Mouse (Mus musculus) common myeloid progenitor, adult 5-6 weeks (primary cell): ENCODE data around the gene Ttc25. TPM values are rescaled to one million over a fixed set of nuclear protein-coding genes. Genes with fewer than 3 reads are reported as not detected.
"Not testable (repeated sequence)": the region's sequence is repeated elsewhere in the genome, so short reads cannot be mapped to it uniquely, and the experiment has no call there.

ENCODE experiments used
- ATAC-seq: replicated peaks from 2 replicates; pipeline ENCODE4 v1.8.0; 2016; ENCODE audit warnings: low read depth, mild to moderate bottlenecking, moderate TSS enrichment, inconsistent platforms; ENCODE audit not compliant: poor library complexity, severe bottlenecking
- total RNA-seq: library from RNA; stranded (forward); fragments of 200-1000, 187-1606 nt; gene quantifications from 2 replicates; pipeline ENCODE4 v1.2.3, GENCODE M21; 2017

The Ttc25 gene
- total RNA-seq, 1 experiment from 2014 or later, result 0.05 TPM

- ATAC-seq, result no peak
Observed at GRCm38 (mm10) chr11:100567229-100567628, 21.8 kb downstream of the Ttc25 start.

DNA sequence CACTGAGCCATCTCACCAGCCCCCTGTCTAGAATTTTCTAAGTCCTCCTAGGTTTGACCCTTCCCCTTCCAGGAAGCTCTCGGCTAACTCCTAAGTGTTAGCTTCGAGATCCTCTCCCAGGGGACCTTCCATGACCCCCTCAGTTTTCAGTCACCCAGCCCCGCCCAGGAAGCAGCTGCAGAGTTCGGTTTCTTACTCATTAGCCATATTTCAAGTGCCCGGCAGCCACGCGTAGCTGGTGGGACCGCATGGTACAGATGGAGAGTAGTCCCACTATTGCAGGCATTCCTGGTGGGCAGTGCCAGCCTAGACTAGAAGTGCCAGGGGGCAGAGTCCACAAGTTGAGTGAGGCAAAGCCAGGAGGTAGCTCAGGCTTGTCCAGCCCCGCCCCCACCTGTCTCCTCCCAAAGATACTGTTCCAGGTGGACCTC lies 22.4 kb downstream of the Ttc25 start:
- peak; percentile 21; the same call in 1 of the 2 replicates for ATAC-seq

- no peak for ATAC-seq
Observed at GRCm38 (mm10) chr11:100568692-100569091, 23.3 kb downstream of the Ttc25 start.

DNA sequence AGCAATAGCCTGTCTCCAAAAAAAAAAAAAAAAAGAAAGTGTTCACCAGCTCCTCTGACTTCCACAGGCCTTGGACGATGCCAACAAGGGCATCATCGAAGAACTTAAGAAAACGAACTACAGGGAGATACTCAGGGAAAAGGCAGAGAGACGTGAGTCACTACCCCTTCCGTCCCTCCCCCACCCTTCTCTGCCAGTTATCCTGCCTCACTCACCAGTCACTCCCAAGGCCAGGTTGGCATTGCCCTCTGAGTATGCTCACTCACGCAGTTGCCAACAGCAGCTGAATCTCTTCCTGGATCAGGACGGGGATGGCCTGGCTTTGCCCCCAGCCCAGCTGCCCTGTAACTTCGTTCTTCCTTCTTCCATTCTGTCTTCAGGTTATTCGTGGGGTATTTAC lies 24.4 kb downstream of the Ttc25 start:
- ATAC-seq, result no peak

DNA sequence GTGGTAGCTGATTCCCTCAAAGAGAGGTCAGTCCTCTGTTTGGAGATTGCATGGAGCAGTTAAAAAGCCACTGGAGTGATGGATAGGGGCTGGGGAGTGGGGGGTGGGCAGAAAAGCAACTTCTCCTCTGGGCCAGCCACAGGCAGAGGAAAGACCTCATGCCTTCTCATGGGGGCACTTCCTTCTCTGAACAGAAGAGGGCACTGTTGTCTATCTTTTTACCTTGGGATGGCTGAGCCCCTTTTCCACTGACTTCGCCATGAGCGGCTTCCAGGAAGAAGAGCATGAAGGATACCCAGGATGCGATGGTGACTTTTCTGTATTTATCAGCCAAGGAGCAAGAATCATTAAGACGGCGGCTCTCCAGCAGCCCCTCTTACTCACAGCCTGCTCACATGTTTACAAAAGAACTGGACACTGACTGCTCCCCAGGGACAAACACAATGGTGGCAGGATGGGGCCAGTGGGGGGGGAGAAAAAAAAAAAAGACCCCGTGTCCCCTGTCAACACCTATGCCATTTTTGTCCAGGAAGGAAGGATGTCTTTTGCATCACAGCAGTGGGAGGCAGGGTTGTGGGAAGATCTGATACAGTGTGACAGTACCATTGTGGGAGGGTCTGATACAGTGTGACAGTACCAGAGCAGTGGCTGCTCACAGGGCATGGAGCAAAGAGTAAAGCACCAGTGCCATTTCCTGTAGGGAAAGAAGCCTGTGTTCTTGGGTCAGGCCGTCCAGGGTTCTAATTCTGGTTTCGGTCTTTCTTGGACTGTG lies 25.2 kb downstream of the Ttc25 start:
- ATAC-seq, result peak; percentile 67

DNA sequence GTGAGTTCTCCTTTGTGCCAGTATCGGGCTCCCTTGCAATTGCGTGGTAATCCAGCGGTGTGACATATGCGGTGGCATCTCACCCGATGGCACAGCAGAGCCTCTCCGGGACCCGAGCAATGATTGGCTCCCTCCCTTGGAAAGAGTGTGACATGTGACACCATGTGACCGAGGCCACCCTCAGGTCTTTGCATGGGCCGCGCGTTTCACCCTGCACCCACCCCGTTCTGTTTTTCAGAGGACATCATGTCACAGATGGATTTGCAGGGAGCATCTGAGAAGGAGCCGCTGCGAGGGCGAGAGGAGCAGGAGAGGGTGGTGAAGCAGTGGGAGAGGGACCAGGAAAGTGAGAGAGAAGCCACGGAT lies 25.8 kb downstream of the Ttc25 start:
- peak; percentile 40 for ATAC-seq

GRCm38 (mm10) chr11:100574188-100574587 lies 28.8 kb downstream of the Ttc25 start:
- no peak for ATAC-seq

GRCm38 (mm10) chr11:100574708-100575483 lies 29.5 kb downstream of the Ttc25 start, which contains the start of gene Cnp:
Gene Cnp, plus strand, starts transcription at chr11:100574904.
- ATAC-seq, result peak; percentile 42

- ATAC-seq, result no peak
Observed at GRCm38 (mm10) chr11:100575484-100575855, 30.1 kb downstream of the Ttc25 start.

DNA sequence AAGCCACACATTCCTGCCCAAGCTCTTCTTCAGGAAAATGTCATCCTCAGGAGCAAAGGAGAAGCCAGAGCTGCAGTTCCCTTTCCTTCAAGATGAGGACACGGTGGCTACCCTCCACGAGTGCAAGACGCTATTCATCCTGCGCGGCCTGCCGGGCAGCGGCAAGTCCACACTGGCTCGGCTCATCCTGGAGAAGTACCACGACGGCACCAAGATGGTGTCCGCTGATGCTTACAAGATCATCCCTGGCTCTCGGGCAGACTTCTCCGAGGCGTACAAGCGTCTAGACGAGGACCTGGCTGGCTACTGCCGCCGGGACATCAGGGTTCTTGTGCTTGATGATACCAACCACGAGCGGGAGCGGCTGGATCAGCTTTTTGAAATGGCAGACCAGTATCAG lies 30.8 kb downstream of the Ttc25 start:
- ATAC-seq, result no peak

DNA sequence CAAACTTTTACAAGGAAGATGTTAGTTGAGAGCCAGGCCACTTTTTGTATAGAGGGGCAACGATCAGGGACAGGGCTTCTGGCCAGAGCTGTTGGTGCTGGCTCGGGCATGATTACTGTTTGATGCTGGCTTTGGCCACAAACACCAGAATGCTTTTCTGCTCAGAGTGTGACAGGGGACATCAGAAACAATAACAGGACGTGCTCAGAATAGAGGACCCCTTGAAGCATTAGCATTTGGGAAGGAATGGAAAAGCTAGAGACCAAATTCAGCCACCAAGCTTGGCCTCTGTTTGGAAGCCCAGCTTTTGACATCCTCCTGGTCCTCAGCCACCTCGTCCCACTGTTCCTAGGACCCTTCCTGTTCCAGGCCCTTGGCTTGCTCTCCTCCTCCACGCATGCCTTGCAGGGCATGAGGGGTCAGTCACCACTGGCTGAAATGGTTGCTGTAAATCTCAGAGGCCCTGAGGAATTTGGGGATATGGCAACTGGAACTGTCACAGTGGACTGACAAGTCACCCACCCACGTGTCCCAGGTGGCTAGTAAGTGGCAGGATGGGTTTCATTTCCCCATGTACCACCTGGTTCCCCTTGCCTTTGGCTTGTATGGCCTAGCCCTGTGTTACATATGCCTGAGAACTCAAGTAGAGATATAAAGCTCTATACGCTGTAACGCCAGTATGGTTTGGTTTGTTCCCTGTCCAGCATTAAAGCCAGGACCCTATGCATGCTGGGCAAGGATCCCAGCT lies 32.6 kb downstream of the Ttc25 start:
- ATAC-seq, result no peak

DNA sequence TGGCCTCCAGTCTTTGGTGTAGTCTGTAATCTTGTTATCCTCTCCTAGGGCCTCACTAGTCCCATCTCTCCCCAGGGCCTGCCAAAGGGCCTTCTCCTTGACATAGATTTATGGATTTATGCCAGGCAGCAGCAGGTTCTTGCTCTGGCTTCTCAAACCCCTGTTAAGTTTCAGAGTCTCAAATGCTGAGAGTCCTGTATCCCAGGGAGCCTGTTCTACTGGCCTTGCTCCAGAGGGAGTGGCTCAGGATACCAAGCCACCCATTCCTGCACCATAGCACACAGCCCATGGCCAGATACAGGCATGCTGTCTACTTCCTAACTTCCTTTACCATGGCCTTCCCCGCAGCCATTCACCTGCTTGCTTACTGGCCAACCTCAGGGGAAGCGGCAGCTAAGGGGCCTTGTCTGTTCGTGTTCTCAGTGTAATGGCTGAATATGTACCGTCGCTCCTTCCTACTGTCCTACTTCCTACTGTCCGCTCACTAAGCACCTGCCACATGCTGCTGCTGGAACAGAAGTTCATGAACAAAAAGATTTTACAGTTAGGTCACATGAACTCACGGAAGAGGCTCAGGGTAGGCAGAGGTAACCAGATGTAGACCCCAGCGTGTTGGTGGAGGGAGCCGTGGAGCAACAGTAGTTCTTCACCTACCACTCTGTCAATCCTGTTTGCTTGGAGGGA lies 33.9 kb downstream of the Ttc25 start:
- no peak for ATAC-seq

- no peak for ATAC-seq
Observed at GRCm38 (mm10) chr11:100580275-100580674, 34.9 kb downstream of the Ttc25 start.

- ATAC-seq, result peak; percentile 31
Observed at GRCm38 (mm10) chr11:100581756-100582155, 36.3 kb downstream of the Ttc25 start.

GRCm38 (mm10) chr11:100582413-100582812 lies 37.0 kb downstream of the Ttc25 start:
- not testable (repeated sequence) for ATAC-seq

GRCm38 (mm10) chr11:100582836-100583235 lies 37.4 kb downstream of the Ttc25 start:
- 0 out of 2 replicates have a peak, but pooled peaks have one; percentile 40 for ATAC-seq

DNA sequence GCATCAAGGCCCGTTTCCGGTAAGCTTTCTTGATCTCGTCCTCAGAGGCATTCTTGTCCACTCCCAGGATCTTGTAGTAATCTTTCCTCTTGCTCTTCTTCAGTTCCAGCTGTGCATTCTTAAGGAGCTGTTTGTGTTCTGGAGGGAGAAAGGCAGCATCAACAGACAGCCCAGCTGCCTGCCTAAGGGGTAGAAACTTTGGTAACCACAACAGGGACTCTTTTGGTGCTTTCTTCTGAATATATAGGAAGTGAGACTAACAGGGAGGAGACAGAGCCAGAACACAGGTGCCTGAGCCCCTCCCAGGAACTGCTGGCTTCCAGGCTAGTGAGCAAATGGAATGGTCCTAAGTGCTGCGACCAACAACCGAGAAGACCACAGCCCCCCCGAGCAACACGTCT lies 39.2 kb downstream of the Ttc25 start:
- ATAC-seq, result peak; percentile 45

GRCm38 (mm10) chr11:100585148-100585547 lies 39.7 kb downstream of the Ttc25 start:
- no peak for ATAC-seq

DNA sequence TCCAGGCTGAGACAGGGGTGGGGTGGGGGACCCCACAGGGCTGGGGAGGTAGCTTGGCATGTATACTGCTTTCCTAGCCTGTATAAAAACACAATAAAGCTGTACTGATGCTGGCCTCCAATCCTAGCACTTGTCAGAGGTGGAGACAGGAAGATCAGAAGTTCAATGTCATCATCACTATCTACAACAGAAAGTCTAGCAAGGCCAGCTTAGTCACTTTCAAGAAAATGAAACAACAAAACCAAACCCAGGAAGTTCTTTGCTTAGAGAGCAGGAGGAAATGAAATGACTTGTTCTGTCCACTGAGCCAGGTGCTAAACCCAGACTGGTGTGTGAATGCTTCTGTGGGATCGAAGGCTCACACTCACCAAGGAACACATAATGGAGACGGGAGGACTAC lies 43.1 kb downstream of the Ttc25 start:
- ATAC-seq, result no peak
